Mouse (Mus musculus): ENCODE data around the gene Klhl24.
"Not testable (repeated sequence)": the region's sequence is repeated elsewhere in the genome, so short reads cannot be mapped to it uniquely, and the experiment has no call there.

Klhl24 gene

GRCm38 (mm10) chr16:20097069-20097710 lies at the start of gene Klhl24:
TSS of gene Klhl24 (plus strand) at chr16:20097542.
- peak; percentile 98 for DNase-seq (ENCODE audit: inconsistent ontology term)

DNA sequence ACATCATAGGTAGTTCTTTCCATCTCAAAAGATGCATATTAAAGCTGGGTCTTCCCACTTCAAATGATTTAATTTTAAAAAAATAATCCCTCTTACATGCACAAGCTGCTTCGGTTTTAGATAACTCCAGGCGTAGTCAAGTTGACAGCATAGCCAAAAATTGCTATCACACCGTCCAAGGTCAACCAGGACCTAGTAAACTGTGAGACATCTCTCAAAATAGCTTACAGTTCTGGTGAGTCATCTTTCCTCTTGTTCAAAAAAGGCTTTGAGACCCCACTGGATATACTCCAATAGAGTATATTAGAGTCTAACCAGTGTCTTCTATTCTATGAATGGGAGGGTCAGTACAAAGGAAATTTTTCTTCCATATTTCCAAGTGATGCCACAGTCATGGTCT lies 44.7 kb upstream of the Klhl24 start:
- DNase-seq (ENCODE audit: inconsistent ontology term) = no peak

DNA sequence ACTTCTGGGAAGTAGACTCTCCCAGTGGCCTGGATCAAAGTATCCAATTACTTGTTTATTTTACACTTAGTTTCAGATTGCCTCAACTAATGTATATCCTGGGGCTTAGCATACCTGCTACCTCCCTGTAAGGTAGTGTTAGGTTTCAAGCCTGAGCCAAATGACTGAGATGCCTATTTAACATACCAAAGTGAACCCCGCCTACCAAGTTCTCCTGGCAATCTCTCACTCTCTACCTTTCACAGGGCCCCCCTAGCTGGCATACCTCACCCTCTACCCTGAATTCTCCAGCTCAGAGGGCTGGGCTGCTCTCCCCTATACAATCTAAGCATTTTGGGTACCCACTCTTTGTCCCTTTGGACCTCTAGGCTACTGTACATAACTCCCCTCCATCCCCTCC lies 24.6 kb upstream of the Klhl24 start:
- no peak for DNase-seq (ENCODE audit: inconsistent ontology term)

GRCm38 (mm10) chr16:20076675-20077074 lies 20.7 kb upstream of the Klhl24 start:
- no peak for DNase-seq (ENCODE audit: inconsistent ontology term)

GRCm38 (mm10) chr16:20080271-20080670 lies 17.1 kb upstream of the Klhl24 start:
- no peak for DNase-seq (ENCODE audit: inconsistent ontology term)

DNA sequence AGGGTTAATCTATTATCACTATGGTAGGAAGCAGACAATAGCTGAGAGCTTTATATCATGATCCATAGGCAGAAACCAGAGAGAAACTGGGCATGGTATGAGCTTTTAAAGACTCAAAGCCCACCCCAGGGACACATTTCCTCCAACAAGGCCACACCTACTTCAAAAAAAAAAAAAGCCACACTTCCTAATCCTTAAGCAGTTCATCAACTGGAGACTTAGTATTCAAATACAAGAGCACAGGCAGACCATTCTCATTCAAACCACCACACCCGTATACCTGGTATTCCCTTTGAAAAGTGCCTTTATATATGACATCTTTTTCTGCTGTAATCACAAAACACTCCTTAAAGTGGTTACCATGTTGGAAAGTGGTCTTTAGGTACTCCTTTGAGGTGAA lies 12.7 kb upstream of the Klhl24 start:
- DNase-seq (ENCODE audit: inconsistent ontology term) = no peak

DNA sequence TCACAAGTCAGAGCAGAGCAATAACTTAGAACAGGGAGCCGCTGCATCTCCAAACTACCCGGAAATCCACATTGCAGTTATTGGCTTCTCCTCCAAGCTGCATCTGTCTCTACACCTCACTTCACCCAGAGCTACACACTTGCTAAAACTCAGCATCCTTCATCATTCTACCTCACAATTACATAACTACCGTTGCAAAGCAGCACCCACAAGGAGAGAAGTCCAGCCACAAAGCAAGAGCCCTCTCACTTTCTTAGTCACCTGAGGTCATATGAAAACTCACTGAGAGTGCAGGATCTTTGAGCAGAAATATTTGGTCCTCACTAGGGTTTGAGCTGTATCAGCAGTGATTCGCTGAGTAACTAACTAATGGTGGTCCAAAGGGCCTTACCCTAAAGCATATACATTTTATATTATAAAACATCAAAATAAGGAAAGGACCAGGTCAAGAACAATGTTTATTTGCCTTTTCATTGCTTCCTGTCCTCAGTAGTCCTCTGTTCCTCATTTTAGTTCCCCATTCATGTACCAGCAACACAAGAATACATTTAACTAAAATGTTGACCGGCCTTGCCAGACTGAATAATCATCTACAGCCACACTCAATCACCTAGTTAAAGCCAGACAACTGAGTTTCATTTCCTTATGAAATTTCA lies 12.0 kb upstream of the Klhl24 start:
- DNase-seq (ENCODE audit: inconsistent ontology term) = no peak

DNA sequence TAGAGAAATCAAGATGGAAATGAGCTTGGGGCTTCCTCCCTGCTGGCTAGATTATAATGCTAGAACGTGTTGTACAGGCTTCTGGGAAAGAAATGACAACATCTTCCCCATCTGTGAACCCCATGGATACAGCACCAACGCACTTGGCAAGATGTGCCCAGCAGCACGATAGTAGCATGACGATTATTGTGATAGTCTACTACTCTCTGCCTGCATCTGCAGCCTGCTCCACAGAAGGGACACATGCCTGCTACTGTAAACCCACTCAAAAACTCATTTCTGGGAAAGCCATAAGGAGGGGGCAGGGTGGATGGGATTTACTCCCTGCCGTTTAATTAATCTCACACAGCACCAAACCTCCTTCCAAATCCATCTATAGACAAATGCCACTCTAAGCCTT lies 10.4 kb upstream of the Klhl24 start:
- no peak for DNase-seq (ENCODE audit: inconsistent ontology term)

- DNase-seq (ENCODE audit: inconsistent ontology term) = no peak
These were observed 7.7 kb upstream of the Klhl24 start for GRCm38 (mm10) chr16:20089636-20090035.

DNA sequence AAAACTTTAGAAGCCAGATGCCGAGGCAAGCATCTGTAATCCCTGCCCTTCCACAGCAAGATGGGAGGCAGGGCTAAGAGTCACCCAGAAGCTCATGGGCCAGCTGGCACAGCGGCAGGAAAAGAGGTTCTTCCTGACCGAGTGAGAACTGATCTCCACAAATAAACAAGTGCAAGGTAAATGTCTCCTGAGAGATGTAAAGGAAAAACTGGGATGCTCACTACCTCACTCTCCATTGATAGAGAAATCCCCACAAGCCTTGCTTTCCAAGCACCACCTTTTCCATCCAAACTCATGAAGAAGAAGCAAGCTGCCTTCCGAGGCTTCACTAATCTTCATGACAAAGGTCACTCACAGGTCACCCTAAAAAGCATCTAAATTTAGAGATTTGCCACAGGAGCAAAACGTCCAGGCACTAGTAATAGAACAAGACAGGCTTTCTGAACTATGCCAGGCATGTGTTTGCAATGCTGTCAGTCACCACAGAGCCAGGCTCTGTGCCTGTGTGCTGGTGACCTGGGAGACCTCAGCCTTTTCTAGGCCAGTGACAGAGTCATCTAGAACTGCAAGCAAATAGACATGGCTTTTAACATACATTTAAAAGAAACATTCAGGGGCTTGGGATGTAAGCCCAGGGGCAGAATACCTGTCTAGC lies 6.3 kb upstream of the Klhl24 start:
- peak; percentile 30 for DNase-seq (ENCODE audit: inconsistent ontology term)

DNA sequence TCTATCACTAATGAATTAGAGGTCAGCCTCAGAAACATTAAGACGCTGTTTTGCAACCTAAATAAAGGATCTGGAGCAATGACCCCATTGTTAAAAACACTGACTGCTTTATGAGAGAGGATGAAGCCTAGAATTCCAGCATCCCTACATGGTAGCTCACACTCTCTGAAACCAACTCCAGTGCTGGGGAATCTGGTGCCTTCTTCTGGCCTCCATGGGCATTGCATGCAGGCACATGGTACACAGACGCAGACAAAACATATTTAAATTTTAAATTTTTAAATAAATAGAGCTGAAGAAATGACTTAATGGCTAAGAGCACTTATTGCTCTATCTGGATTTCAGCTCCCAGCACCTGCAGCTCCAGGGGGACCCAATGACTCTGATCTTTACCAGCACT lies 1.4 kb upstream of the Klhl24 start:
- no peak for DNase-seq (ENCODE audit: inconsistent ontology term)

- peak; percentile 99 for DNase-seq (ENCODE audit: inconsistent ontology term)
These were observed 501 bp downstream of the Klhl24 start for GRCm38 (mm10) chr16:20097711-20098374.

DNA sequence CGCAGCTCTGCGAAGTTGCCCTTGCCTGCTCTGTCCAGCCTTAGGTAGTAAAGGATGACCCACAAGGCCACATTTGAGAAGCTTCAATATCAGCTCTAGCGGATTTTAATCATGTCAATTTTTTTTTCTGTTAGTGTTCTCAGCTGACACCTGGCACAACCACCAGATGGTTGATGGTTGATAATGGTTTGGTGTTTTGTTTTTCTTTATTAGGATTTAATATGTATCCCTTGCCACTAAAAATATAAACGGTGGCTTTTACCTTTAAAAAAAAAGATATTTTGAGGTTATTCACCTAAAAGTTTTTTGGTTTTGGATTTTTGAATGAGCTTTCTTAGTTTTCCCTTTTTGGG lies 1.0 kb downstream of the Klhl24 start:
- no peak for DNase-seq (ENCODE audit: inconsistent ontology term)

DNA sequence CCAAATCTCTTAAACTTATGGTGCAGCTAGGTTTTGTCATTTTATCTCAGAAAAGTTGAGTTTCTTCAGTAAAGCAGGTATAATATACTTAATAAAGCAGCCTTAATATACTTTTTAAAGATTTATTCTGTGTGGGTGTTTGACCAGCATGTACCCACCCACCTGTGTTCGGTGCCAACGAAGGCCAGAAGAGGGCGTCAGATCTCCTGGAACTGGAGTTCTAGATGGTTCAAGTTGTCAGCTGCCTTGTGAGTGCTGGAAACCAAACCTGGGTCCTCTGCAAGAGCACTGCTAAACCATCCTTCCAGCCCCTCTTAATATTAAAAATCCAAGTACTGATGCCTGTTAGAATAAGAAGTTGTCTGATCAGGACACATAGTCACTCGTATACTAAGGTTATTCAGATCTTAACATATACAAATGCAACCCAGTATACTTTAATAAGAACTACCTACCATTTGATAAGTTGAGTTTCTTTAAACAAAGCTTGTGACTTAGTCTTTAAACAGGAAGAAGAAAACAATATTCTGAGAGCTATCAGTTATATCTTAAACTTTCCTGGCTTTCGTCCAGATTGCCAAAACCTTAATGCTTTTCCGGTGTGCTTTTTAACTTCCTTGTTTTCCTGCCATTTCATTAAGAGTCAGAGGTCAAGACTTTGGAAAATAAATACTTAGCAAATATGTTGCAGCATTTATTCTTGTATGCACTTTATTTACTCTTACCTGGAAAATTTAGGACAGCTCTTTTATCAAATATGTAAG lies 1.7 kb downstream of the Klhl24 start:
- DNase-seq (ENCODE audit: inconsistent ontology term) = no peak

DNA sequence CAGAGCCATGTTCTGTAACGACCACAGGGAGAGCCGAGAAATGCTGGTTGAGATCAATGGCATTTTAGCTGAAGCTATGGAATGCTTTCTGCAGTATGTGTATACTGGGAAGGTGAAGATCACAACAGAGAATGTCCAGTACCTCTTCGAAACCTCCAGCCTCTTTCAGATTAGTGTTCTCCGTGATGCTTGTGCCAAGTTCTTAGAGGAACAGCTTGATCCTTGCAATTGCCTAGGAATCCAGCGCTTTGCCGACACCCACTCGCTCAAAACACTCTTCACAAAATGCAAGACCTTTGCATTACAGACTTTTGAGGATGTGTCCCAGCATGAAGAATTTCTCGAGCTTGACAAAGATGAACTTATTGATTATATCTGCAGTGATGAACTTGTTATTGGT lies 9.7 kb downstream of the Klhl24 start:
- DNase-seq (ENCODE audit: inconsistent ontology term) = no peak

GRCm38 (mm10) chr16:20108961-20109360 lies 11.6 kb downstream of the Klhl24 start:
- no peak for DNase-seq (ENCODE audit: inconsistent ontology term)

GRCm38 (mm10) chr16:20112649-20113048 lies 15.3 kb downstream of the Klhl24 start:
- DNase-seq (ENCODE audit: inconsistent ontology term) = no peak

- DNase-seq (ENCODE audit: inconsistent ontology term) = no peak
These were observed 18.7 kb downstream of the Klhl24 start for GRCm38 (mm10) chr16:20116069-20116468.

DNA sequence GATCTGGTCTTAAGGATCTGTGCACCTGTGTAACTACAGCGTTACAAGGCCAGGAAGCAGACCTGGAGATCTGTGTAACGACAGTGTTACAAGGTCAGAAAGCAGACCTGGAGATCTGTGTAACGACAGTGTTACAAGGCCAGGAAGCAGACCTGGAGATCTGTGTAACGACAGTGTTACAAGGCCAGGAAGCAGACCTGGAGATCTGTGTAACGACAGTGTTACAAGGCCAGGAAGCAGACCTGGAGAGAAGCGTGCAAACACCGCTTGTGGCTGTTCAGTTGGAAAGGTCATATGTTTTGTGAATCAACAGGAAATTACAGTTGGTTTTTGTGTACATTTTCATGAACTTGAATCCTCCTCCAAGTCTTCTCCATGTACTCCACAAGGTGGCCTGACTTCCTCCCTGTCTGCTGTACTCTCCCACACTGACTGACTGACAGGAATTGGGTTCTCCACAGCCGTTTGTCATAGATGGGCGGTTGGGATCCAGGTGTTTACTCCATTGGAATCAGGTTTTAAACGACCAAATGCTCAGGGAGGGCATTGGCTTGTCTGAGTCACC lies 29.1 kb downstream of the Klhl24 start:
- DNase-seq (ENCODE audit: inconsistent ontology term) = not testable (repeated sequence)

GRCm38 (mm10) chr16:20130397-20130796 lies 33.1 kb downstream of the Klhl24 start:
- no peak for DNase-seq (ENCODE audit: inconsistent ontology term)

DNA sequence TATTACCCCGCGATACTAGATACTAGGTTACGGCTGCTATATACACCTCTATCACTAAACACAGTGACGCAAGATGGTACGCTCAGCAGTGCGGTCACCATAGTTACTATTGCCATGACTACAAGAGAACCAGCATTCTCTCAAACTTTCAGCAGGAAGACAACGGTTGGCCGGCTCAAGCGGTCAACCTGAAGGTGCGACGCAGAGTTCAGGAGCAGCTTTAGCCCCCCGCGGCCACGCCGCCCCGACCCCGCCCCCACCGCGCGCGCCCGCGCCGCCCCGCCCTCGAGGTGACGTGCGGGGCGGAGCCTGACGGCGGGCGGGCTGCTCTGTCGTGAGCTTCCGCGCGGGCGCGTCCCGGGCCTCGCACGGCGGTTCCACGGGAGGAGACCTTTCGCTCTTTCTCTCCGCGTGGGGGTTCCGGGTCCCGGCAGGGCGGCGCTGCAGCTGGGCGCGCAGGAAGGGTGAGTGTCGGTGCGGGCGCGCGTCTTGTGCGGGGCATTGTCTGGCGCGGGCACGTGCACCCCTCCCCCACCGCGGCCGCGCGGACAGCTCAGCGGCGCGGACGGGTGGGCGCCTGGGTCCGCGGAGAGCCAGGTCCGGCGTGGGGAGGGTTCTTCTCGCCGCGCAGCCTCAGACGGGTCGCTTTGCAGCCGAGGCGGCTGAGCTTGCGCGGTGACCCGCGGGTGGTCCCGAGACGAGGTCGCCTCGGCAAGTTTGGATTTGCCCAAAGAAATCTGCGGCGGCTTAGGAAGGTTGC lies 43.6 kb downstream of the Klhl24 start, which contains the start of gene Yeats2:
Gene Yeats2 (plus strand): TSS at position 292 of the 760 bp plus-strand sequence.
- DNase-seq (ENCODE audit: inconsistent ontology term) = peak; percentile 87

Data from Muller cell, postnatal 12 days (primary cell).